Mouse (Mus musculus): ENCODE measurements at regions not wholly inside any gene's neighbourhood (a gene's known extent, or its start where the extent isn't known, plus 50 kb on each side); places are given as distances from the start of the nearest gene placed in this dataset.

GRCm38 (mm10) chr11:64135766-64136165 is 56.5 kb upstream of the Cox10 start:
- H3K9me3 ChIP-seq (replicated peaks; ENCODE audit: low read length): no peaks in the 10 kb centered on the region

GRCm38 (mm10) chr11:64135308-64135591 is 56.0 kb upstream of the Cox10 start:
- no peak overlapping the region for H3K4me3 ChIP-seq (replicated peaks; ENCODE audit: low read depth, low read length)
- no peaks in the 10 kb centered on the region for H3K4me1 ChIP-seq (replicated peaks; ENCODE audit: insufficient read depth, low read length)
- ATAC-seq (replicated peaks; ENCODE audit: low FRiP score, low read depth) (no peak), DNase-seq (ENCODE audit: low spot score) (no peak)
- H3K27me3 ChIP-seq (ENCODE audit: insufficient read depth, low read length): no peaks in the 10 kb centered on the region
- no peak overlapping the region for H3K9ac ChIP-seq (ENCODE audit: low read depth, low read length)
- no peak overlapping the region for H3K27ac ChIP-seq
- no peaks in the 10 kb centered on the region for H3K9me3 ChIP-seq (replicated peaks; ENCODE audit: low read length)
- 83% methylated on average over 2 of the region's 2 CpGs for WGBS
- H3K4me2 ChIP-seq (ENCODE audit: low read length): no peak overlapping the region
- H3K36me3 ChIP-seq (ENCODE audit: insufficient read depth, low read length): no peaks in the 10 kb centered on the region
- TF ChIP-seq CTCF (IDR thresholded peaks at IDR 0.05; ENCODE audit: low read depth): no peak

More at GRCm38 (mm10) chr11:64135766-64136165, 56.5 kb upstream of the Cox10 start:
- no peak overlapping the region for H3K9ac ChIP-seq (ENCODE audit: low read depth, low read length)
- H3K4me3 ChIP-seq (replicated peaks; ENCODE audit: low read depth, low read length): no peak overlapping the region
- no peaks in the 10 kb centered on the region for H3K36me3 ChIP-seq (ENCODE audit: insufficient read depth, low read length)
- H3K27me3 ChIP-seq (ENCODE audit: insufficient read depth, low read length): no peaks in the 10 kb centered on the region
- DNase-seq (ENCODE audit: low spot score): no peak
- H3K4me1 ChIP-seq (replicated peaks; ENCODE audit: insufficient read depth, low read length): no peaks in the 10 kb centered on the region
- no peak overlapping the region for H3K27ac ChIP-seq
- TF ChIP-seq CTCF (IDR thresholded peaks at IDR 0.05; ENCODE audit: low read depth): no peak
- no peak overlapping the region for H3K4me2 ChIP-seq (ENCODE audit: low read length)
- WGBS: 97% methylated on average over 5 of the region's 5 CpGs
- ATAC-seq (replicated peaks; ENCODE audit: low FRiP score, low read depth): no peak

- H3K27me3 ChIP-seq (ENCODE audit: insufficient read depth, low read length): no peaks in the 10 kb centered on the region
- H3K4me3 ChIP-seq (replicated peaks; ENCODE audit: low read depth, low read length): no peak overlapping the region
- H3K4me1 ChIP-seq (replicated peaks; ENCODE audit: insufficient read depth, low read length): no peaks in the 10 kb centered on the region
- H3K36me3 ChIP-seq (ENCODE audit: insufficient read depth, low read length): no peaks in the 10 kb centered on the region
- no peak overlapping the region for H3K9ac ChIP-seq (ENCODE audit: low read depth, low read length)
- no peak for ATAC-seq (replicated peaks; ENCODE audit: low FRiP score, low read depth)
- no peak overlapping the region for H3K27ac ChIP-seq
- no peak for DNase-seq (ENCODE audit: low spot score)
- H3K9me3 ChIP-seq (replicated peaks; ENCODE audit: low read length): no peaks in the 10 kb centered on the region
- WGBS: 79% methylated on average over 15 of the region's 15 CpGs
- no peak overlapping the region for H3K4me2 ChIP-seq (ENCODE audit: low read length)
- no peak for TF ChIP-seq CTCF (IDR thresholded peaks at IDR 0.05; ENCODE audit: low read depth)
Measured at GRCm38 (mm10) chr11:64134571-64135307, 55.5 kb upstream of the Cox10 start.

Data from kidney, postnatal 0 days (tissue).